Mouse (Mus musculus) CD4-positive naive resting alpha-beta T cell, adult 57 days (primary cell): ENCODE measurements around the gene Canx. TPM values are rescaled to one million over a fixed set of nuclear protein-coding genes. Genes with fewer than 3 reads are reported as not detected.

Experiments used
- total RNA-seq: library from RNA; stranded (reverse); gene quantifications from one replicate; pipeline ENCODE4 v1.2.4, GENCODE M21; 2023

The Canx gene
- total RNA-seq: 163 TPM

DNA sequence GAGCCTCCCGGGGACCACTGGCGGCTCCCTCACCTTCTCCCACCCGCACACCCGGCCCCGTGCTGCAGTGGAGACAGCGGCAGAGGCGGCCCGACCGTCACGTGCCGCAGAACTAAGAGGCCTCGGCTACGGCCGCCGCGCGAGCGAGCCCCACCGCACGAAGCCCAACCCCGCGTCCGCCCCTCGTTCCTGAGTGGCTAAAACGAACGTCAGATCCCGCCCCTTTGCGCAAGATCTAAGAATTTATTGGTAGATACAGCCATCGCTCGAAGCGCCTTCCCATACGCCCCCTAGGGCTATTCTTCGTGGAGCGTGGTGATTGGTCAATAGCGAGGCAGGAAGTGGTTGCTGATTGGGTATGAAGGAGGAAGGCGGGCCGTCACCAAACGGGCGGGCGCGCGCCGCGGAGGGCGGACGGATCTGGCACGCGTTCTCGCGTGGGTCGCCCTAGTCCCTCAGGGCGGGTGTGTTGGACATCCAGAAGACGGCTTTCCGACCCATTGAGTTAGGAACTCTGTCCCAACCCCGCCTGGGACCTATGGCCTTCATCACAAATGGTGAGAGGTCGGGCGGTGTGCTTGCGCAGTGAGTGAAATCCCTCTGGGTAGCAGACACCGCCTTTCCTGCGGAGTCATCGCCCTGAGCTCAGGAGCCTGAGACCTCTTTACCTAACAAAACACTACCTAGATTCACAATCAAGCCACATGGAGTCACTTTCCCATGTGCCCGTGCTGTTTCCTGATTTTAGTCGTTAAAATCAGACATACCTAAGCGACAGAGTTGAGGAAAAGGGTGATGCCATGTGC, at the start of gene Canx:
Canx (minus strand) TSS at position 178 of the 806 bp plus-strand sequence.

DNA sequence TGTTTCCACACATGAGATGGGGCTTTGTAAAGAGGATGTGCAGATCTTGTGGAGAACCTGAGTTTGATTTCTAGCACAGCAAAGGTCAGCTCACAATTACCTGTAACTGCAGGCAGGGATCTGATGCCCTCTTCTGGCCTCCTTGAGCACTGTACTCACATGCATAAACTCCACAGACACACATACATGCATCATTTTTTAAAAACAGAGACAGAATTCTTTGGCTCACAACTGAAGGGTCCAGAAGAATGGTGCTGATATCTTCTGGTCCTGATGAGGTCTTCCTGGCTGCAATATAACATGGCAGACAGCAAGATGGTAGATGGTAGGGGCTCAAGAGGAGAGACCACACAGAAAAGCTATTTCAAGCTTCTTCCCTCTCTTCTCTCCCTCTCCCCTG, 28.7 kb upstream of the Canx start, which contains the start of gene Cby3:
Cby3 (plus strand) TSS at position 301 of the 400 bp plus-strand sequence.

GRCm38 (mm10) chr11:50292190-50292855, 33.1 kb downstream of the Canx start, which contains the start of gene Maml1:
TSS of gene Maml1 (minus strand) at chr11:50292311.

Other genes with a start within 250 kb of the Canx start
- 68.4 TPM for gene Tbc1d9b, start 194.3 kb downstream of the Canx start, total RNA-seq
- 3.6 TPM for gene Mrnip, start 151.2 kb downstream of the Canx start, total RNA-seq
- gene Sqstm1, start 114.8 kb downstream of the Canx start, total RNA-seq: 452 TPM
- 5.0 TPM for gene Mgat4b, start 114.8 kb downstream of the Canx start, total RNA-seq
- not detected for gene Ltc4s, start 87.1 kb downstream of the Canx start, total RNA-seq
- 44.9 TPM for gene Maml1, start 33.4 kb downstream of the Canx start, total RNA-seq
- not detected for gene Cby3, start 28.8 kb upstream of the Canx start, total RNA-seq
- gene Hnrnph1, start 51.3 kb upstream of the Canx start, total RNA-seq: 1,093 TPM
- gene Rufy1, start 105.5 kb upstream of the Canx start, total RNA-seq: 20.9 TPM